Mouse (Mus musculus) brain, embryonic 14.5 days (tissue): ENCODE results near the gene H2-Q1. TPM values are rescaled to one million over a fixed set of nuclear protein-coding genes. Genes with fewer than 3 reads are reported as not detected.
A peak's percentile ranks its signal among the peaks of the same experiment; 100 is the strongest.
"Not testable (repeated sequence)": the region's sequence is repeated elsewhere in the genome, so short reads cannot be mapped to it uniquely, and the experiment has no call there.

Experiments used
- DNase-seq: peaks from one replicate; pipeline ENCODE4 v3.0.0-alpha.2; 2011; ENCODE audit warnings: low read depth
- CTCF ChIP-seq: fragments of 200-500 bp; IDR thresholded peaks from 2 replicates; pipeline ENCODE4 v1.5.1; 2012; ENCODE audit warnings: inconsistent platforms, mild to moderate bottlenecking, moderate library complexity, borderline replicate concordance; ENCODE audit not compliant: insufficient read depth, insufficient read length; ENCODE audit errors: extremely low read depth
- POLR2A ChIP-seq: fragments of 200-500 bp; IDR thresholded peaks from 2 replicates; pipeline ENCODE4 v1.6.1; 2012; ENCODE audit warnings: mild to moderate bottlenecking, inconsistent platforms, borderline replicate concordance; ENCODE audit not compliant: poor library complexity, insufficient read depth, insufficient read length, severe bottlenecking; ENCODE audit errors: extremely low read depth
- polyA plus RNA-seq: library from polyadenylated mRNA; depleted of rRNA; stranded (reverse); fragments of >200 nt; gene quantifications from 2 replicates; pipeline ENCODE4 v1.2.3, GENCODE M21; 2012; rRNA removed

The H2-Q1 gene
- polyA plus RNA-seq, result 0.10 TPM in 2 replicates

DNA sequence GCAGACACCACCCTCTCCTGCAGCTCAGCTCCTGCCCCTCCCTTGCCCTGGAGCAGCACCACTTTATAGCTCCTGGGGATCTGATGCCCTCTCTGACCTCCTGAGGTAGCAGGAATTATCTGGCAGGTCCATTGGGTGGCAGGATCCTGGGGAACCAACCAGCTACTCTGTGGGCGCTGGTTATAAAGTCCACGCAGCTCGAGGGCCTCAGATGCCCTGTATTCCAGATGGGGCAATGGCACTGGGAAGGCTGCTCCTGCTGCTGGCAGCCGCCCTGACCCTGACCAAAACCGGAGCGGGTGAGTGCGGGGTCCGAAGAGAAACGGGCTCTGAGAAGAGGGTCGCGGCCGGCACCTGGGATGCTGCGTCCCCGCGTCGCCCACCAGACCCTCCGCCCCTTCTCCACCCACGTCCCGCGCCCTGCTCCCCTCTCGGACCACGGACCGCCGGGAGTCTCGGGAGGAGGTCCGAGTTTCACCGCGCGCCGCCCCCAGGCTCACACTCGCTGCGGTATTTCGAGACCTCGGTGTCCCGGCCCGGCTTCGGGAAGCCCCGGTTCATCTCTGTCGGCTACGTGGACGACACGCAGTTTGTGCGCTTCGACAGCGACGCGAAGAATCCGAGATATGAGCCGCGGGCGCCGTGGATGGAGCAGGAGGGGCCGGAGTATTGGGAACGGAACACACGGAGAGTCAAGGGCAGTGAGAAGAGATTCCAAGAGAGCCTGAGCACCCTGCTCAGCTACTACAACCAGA lies at the start of gene H2-Q1:
Gene H2-Q1, plus strand, starts transcription at position 79 of the 755 bp plus-strand sequence.
- TF ChIP-seq POLR2A, result no peak
- TF ChIP-seq CTCF, result no peak
- no peak for DNase-seq

DNA sequence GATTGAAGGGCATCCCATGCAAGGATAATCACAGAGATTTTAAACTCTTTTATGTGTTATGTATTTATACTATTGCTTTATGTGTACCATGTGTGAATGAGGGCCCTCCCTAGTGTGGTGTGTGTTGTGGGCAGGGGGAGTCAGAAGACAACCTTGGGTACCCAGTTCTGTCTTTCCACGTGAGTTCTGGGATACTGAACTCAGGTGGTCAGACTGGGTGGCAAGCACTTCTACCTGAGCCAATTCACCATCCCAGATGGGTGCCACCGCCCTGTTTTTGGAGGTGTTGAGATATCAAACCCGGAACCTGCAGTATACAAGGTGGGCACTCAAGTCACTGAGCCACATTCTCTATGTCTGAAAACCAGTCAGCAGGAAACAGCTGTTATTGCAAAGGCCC lies 48.0 kb upstream of the H2-Q1 start:
- no peak for TF ChIP-seq CTCF
- TF ChIP-seq POLR2A, result no peak
- DNase-seq, result no peak

DNA sequence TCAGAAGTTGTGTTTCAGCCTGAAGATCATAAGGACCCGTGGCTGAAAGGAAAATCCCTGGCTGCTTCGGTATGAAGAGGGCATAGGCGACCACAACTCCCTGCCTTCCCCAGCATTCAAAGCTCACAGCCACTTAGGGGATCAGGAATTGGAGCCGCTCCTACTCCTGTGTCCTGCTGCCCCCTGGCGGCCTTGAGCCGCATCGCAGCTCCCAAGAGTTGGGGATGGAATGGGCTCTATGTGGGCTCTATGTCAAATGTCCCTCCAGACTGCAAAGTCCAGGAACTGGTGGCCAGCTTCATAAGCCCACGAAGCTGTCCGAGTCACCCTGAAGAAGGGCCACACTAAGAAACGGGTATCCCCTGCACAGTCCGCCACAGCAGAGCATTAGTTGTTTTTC lies 45.4 kb upstream of the H2-Q1 start:
- TF ChIP-seq POLR2A (no peak), CTCF (peak; percentile 95)

DNA sequence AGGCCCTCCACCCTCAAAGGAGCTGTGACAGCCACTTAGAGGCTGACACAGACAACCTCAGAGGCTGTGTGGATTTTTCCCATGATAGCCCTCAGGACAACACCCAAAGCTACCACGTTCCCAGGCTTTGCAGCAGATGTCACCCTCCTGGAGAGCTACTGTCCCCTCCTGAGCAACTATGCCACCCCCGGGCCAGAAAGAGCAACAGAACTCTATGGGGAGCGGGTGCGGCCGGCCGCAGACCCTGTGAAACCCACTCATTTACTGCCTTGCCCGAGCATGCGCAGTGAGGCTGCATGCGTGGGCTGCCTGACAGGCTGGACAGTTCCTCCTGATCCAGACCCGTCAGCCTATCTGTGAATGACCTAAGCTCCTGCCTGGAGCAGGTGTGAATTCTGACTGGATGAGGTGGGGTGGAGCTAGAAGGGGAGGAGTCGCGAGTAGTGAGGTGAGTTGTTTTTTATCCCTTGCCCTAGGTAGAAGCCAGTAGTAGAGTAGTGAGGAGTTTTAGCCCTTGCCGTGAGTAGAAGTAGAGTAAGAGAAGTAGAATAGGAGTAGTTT lies 43.8 kb upstream of the H2-Q1 start:
- TF ChIP-seq CTCF (no peak), POLR2A (no peak)
- no peak for DNase-seq

More for the DNA sequence above, 45.4 kb upstream of the H2-Q1 start:
- DNase-seq, result peak; percentile 81

DNA sequence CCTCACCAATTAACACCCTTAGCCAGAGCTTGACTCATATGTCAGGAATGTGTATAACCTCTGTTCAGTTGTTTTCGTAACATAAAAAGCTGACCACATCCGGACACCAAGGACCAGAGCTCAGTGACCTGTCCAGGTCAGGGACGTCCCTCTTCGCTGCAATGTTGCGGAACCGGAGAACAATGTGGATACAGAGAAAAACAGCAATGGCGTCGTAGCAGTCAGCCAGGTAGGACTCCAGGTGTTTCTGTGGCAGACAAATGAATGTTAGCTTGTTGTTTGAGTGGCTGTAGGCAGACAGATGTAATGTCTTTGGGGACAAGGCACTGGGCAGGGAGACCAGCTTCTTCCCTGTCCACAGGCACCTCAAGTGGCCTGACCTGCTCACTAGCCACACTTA lies 42.2 kb upstream of the H2-Q1 start:
- DNase-seq, result no peak
- TF ChIP-seq CTCF (no peak), POLR2A (no peak)

DNA sequence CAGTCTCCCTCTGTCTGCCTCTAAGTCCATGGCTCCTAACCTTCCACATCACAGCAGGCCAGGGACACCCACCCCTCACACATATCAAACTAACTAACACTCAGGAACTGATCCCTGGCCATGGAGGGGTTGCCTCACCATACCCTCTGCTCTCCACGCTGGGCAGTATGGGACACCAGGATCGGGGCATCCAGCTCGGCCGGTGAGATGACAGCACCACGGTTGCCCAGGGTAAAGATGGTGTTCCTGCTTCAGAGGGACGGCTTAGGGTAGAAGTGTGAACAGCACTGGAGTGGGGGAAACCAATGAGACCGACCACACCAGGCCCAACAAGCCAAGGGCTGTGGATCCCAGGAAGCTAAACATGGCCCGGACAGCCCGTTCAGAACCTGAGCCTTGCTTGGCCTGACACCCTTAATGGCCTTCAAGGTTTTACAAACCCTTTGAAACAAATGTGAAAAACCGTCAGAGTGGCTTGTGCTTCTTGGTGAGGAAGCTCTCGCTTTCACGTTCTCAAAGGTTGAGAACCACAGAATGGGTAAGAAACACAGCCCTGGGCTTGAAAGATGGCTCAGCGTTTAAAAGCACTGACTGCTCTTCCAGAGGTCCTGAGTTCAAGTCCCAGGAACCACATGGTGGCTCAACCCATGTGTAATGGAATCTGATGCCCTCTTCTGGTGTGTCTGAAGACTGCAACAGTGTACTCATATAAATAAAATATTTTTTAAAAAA lies 41.1 kb upstream of the H2-Q1 start:
- TF ChIP-seq CTCF (no peak), POLR2A (no peak)
- DNase-seq, result no peak

DNA sequence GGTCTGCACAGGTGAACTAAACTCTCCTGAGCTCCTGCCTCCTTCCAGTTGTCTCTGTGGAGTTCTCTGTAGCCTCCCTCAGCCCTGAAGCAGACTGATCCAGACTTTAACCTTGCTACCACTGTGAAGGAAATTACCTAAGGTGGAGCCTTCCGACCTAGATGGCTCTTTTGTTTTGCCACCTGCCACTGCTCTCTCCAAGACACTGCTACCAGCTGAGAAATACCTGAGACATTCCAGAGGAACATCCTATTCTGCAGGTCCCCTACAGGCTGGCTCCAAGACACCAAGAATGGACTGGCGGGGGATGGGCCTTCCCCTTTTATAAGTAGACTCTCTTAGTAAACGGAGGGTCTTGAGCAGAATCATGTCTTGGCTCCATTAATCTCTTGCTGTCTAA lies 39.9 kb upstream of the H2-Q1 start:
- no peak for DNase-seq
- no peak for TF ChIP-seq POLR2A
- TF ChIP-seq CTCF, result no peak

DNA sequence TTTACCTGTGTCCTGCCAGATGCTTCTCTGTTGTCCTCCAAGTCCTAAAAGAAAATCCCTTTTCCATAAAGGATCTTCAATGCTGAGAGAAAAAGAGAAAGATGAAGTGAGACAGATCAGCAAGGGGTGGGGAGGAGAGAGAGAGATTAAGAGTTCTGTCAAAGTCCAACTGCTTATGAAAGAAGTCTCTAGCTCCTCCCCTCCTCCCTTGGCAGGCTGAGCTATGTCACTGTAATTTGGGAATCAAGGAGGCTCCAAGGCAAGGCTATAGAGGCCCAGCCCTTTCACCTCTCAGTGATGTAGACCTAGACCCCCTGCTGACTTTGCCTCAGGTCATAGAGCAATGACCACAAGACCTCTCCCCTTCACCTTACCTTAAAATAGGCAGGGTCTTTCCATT lies 34.8 kb upstream of the H2-Q1 start:
- TF ChIP-seq POLR2A (no peak), CTCF (no peak)
- DNase-seq, result no peak

DNA sequence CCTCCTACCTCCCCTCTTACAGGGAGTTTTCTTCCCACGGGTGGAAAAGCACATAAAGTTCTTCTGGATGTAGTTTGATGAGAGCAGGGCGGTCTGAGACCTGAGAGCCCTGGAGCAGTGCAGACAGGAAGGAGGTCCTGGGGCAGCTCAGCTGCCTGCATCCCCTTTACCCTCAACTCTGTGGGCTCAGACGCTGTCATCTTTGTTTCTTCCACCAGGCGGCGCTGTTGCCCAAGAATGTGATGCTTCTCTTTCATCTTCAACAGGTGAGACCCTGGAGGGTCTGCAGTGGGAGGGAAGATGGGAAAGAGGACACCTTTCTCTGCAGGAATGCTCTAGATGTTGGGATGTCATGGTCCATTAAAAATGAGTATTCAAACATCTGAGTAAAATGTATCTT lies 24.4 kb upstream of the H2-Q1 start:
- DNase-seq, result not testable (repeated sequence)
- TF ChIP-seq CTCF, result peak; percentile 51; the same call in 1 of the 2 replicates

DNA sequence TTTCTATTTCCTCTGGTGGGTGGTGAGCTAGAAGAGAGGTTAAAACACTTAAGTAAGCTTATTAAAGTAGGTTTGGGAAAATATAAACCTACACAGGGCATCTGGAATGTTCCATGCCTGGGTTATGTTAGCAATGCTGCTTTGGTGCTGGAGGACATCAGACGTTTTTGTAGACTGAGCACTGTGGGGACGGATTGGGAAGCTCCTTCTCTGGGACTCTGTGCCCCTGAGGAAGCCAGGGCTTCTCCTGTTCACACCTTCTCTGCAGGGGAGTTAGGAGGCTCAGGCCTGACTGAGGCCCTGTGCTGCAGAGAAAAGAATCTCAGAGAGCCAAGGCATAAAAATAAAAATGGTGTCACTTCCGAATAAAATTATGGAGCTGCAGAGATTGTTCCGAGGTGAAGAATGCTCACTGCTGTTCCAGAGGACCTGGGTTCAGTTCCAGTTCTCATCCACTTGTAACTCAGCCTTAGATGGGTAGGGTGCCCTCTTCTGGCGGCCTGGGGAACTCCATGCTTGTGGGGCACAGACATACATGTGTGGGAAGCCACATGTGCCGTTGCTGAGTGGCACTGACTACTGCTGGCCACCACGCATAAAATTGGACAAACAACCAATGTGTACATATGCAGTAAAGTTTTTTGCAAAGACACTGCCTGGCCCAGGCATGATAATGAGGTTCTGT lies 19.8 kb upstream of the H2-Q1 start:
- not testable (repeated sequence) for DNase-seq

DNA sequence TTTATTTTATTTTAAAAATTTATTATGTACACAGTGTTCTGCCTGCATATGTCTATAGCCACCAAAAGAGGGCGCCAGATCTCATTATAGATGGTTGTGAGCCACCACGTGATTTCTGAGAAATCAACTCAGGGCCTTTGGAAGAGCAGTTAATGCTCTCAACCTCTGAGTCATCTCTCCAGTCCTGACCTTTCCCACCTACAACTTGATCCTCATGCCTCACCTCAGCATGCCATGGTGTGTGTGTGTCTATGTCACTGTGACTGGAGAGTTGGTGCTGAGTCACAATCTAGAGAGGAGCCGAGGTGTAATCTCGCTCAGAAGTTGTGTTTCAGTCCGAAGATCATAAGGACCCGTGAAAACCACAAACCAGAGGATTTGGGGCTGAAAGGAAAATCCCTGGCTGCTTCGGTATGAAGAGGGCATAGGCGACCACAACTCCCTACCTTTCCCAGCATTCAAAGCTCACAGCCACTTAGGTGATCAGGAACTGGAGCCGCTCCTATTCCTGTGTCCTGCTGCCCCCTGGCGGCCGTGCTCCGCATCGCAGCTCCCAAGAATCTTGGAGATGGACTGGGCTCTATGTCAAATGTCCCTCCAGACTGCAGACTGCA lies 18.5 kb upstream of the H2-Q1 start:
- peak; percentile 74 for DNase-seq
- TF ChIP-seq POLR2A, result no peak
- TF ChIP-seq CTCF, result peak; percentile 92

DNA sequence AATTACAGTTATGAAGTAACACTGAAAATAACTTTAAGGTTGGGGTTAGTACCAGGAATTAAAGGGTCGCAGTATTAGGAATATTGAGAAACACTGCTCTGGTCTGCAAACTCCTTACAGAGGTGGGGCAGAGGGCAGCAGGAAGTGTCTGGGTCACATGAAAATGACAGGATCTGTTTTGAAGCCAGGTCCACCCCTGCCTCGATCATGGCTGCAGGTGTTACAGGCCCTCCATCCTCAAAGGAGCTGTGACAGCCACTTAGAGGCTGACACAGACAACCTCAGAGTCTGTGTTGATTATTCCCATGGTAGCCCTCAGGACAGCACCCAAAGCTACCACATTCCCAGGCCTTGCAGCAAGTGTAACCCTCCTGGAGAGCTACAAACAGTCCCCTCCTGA lies 16.9 kb upstream of the H2-Q1 start:
- TF ChIP-seq POLR2A (no peak), CTCF (no peak)
- DNase-seq, result no peak
